Mouse (Mus musculus) frontal cortex, postnatal 10 days (tissue): ENCODE measurements around the gene Cyp17a1.

ENCODE experiments used
- DNase-seq, 2 experiments: peaks; one replicate each; pipeline ENCODE4 v3.0.0; 2022; ENCODE audit warnings: low spot score in 2 of 2, mixed read lengths in 1 of 2

Gene Cyp17a1

GRCm38 (mm10) chr19:46670691-46671090 is 2.3 kb downstream of the Cyp17a1 start:
- peak in 1 of 2 experiments; percentile 54 for DNase-seq

GRCm38 (mm10) chr19:46669802-46670201 is 3.2 kb downstream of the Cyp17a1 start:
- no peak for DNase-seq

GRCm38 (mm10) chr19:46668263-46668662 is 4.7 kb downstream of the Cyp17a1 start:
- DNase-seq, result peak in 1 of 2 experiments; percentile 5

GRCm38 (mm10) chr19:46667300-46667699 is 5.7 kb downstream of the Cyp17a1 start:
- DNase-seq, result peak in 1 of 2 experiments; percentile 2

- DNase-seq, result peak in 1 of 2 experiments; percentile 25
Measured at GRCm38 (mm10) chr19:46665474-46665873, 7.5 kb downstream of the Cyp17a1 start.

- no peak for DNase-seq
Measured at GRCm38 (mm10) chr19:46662784-46663183, 10.2 kb downstream of the Cyp17a1 start.

- no peak for DNase-seq
Measured at GRCm38 (mm10) chr19:46662214-46662613, 10.8 kb downstream of the Cyp17a1 start.

GRCm38 (mm10) chr19:46661511-46661910 is 11.5 kb downstream of the Cyp17a1 start:
- DNase-seq, result no peak

GRCm38 (mm10) chr19:46658851-46659250 is 14.1 kb downstream of the Cyp17a1 start:
- no peak for DNase-seq

- DNase-seq, result no peak
Measured at GRCm38 (mm10) chr19:46658348-46658747, 14.6 kb downstream of the Cyp17a1 start.

GRCm38 (mm10) chr19:46657339-46658020 is 15.5 kb downstream of the Cyp17a1 start:
- DNase-seq, result no peak

GRCm38 (mm10) chr19:46656151-46656840 is 16.7 kb downstream of the Cyp17a1 start:
- DNase-seq, result no peak

GRCm38 (mm10) chr19:46655626-46656025 is 17.3 kb downstream of the Cyp17a1 start:
- no peak for DNase-seq

- DNase-seq, result no peak
Measured at GRCm38 (mm10) chr19:46653616-46654235, 19.2 kb downstream of the Cyp17a1 start.

- no peak for DNase-seq
Measured at GRCm38 (mm10) chr19:46653188-46653587, 19.8 kb downstream of the Cyp17a1 start.

- DNase-seq, result no peak
Measured at GRCm38 (mm10) chr19:46648565-46648964, 24.4 kb downstream of the Cyp17a1 start.

- no peak for DNase-seq
Measured at GRCm38 (mm10) chr19:46647850-46648249, 25.1 kb downstream of the Cyp17a1 start.

- no peak for DNase-seq
Measured at GRCm38 (mm10) chr19:46647254-46647653, 25.7 kb downstream of the Cyp17a1 start.

GRCm38 (mm10) chr19:46646041-46646481 is 26.9 kb downstream of the Cyp17a1 start:
- DNase-seq, result no peak

- peak in 1 of 2 experiments; percentile 42 for DNase-seq
Measured at GRCm38 (mm10) chr19:46644793-46645602, 28.0 kb downstream of the Cyp17a1 start.

- DNase-seq, result no peak
Measured at GRCm38 (mm10) chr19:46644343-46644792, 28.6 kb downstream of the Cyp17a1 start.

GRCm38 (mm10) chr19:46643236-46643635 is 29.7 kb downstream of the Cyp17a1 start:
- DNase-seq, result no peak
